Mouse (Mus musculus) forebrain, embryonic 12.5 days (tissue): ENCODE data around the gene Copb1. TPM values are rescaled to one million over a fixed set of nuclear protein-coding genes. Genes with fewer than 3 reads are reported as not detected.

ENCODE experiments used
- ATAC-seq: fragments of 200-750 bp; cut with Nextera tagmentation; 2 replicates; pipeline ENCODE4 v1.8.0; 2017; ENCODE audit warnings: moderate TSS enrichment; ENCODE audit not compliant: low FRiP score
- H3K27ac ChIP-seq: fragments of 300-500 bp; sonication (generic); 2 replicates; pipeline ENCODE4 v1.5.1; 2016; ENCODE audit warnings: mild to moderate bottlenecking
- H3K27me3 ChIP-seq: fragments of 300-500 bp; sonication (generic); 2 replicates; pipeline ENCODE4 v1.6.1; 2016; ENCODE audit warnings: mild to moderate bottlenecking
- H3K36me3 ChIP-seq: fragments of 300-500 bp; sonication (generic); replicated peaks from 2 replicates; pipeline ENCODE4 v1.6.1; 2016; ENCODE audit warnings: mild to moderate bottlenecking
- H3K4me1 ChIP-seq: fragments of 300-500 bp; sonication (generic); 2 replicates; pipeline ENCODE4 v1.6.1; 2016
- H3K4me2 ChIP-seq: fragments of 300-500 bp; sonication (generic); 2 replicates; pipeline ENCODE4 v1.6.1; 2016; ENCODE audit warnings: mild to moderate bottlenecking, moderate library complexity
- H3K4me3 ChIP-seq: fragments of 300-500 bp; sonication (generic); replicated peaks from 2 replicates; pipeline ENCODE4 v1.5.1; 2016; ENCODE audit warnings: mild to moderate bottlenecking
- H3K9ac ChIP-seq: fragments of 300-500 bp; sonication (generic); 2 replicates; pipeline ENCODE4 v1.6.1; 2016; ENCODE audit warnings: mild to moderate bottlenecking
- H3K9me3 ChIP-seq: fragments of 300-500 bp; sonication (generic); 2 replicates; pipeline ENCODE4 v1.6.1; 2016
- WGBS: fragments of 180-500 bp; shearing (Covaris S2); methylation state at CpG from one replicate; pipeline ENCODE4 v1.1.7; 2016; 5-methylcytosine and 5-hydroxymethylcytosine counted together
- polyA plus RNA-seq: library from polyadenylated mRNA; unstranded; fragments of >200 nt; fragmentation: Nextera tagmentation; extraction: Ambion mirVana; gene quantifications from 2 replicates; pipeline ENCODE4 v1.2.1, GENCODE M21; 2016

The Copb1 gene
- polyA plus RNA-seq, 1 experiment from 2014 or later = 97.3 TPM

GRCm38 (mm10) chr7:114182708-114183107, 71.8 kb downstream of the Copb1 start:
- no peaks in the 10 kb centered on the region for H3K4me1 ChIP-seq
- no peak for ATAC-seq
- no peak overlapping the region for H3K4me3 ChIP-seq
- WGBS = 88% methylated on average over 3 of the region's 3 CpGs
- H3K9me3 ChIP-seq = no peaks in the 10 kb centered on the region
- H3K36me3 ChIP-seq = no peaks in the 10 kb centered on the region
- no peaks in the 10 kb centered on the region for H3K27me3 ChIP-seq
- no peak overlapping the region for H3K9ac ChIP-seq
- H3K27ac ChIP-seq = no peak overlapping the region
- no peak overlapping the region for H3K4me2 ChIP-seq

GRCm38 (mm10) chr7:114181391-114181790, 73.1 kb downstream of the Copb1 start:
- H3K4me1 ChIP-seq = no peaks in the 10 kb centered on the region
- H3K4me3 ChIP-seq = no peak overlapping the region
- no peak overlapping the region for H3K27ac ChIP-seq
- H3K27me3 ChIP-seq = no peaks in the 10 kb centered on the region
- H3K36me3 ChIP-seq = no peaks in the 10 kb centered on the region
- no peak overlapping the region for H3K4me2 ChIP-seq
- H3K9ac ChIP-seq = no peak overlapping the region
- ATAC-seq = peak; percentile 67; the same call in 1 of the 2 replicates
- WGBS = 48% methylated on average over 5 of the region's 5 CpGs
- no peaks in the 10 kb centered on the region for H3K9me3 ChIP-seq

DNA sequence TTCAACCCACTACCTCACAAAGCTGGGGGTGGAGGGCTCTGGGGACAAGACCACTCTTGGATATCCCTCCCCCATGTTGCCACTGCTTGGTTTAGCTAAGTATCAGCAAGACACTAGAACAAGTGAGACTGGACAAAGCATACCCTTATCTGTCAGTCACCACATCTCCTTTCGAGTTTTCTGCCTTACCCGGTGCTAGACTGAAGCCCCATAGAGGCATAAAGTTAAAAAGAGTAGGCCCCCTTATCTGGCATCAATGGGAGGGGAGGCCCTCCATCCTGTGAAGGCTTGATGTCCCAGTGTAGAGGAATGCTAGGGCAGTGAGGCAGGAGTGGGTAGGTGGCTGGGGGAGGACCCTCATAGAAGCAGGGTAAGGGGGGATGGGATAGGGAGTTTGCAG, 77.9 kb downstream of the Copb1 start:
- H3K9me3 ChIP-seq = no peaks in the 10 kb centered on the region
- no peak overlapping the region for H3K4me3 ChIP-seq
- no peaks in the 10 kb centered on the region for H3K36me3 ChIP-seq
- ATAC-seq = no peak
- H3K27ac ChIP-seq = no peak overlapping the region
- H3K4me1 ChIP-seq = no peaks in the 10 kb centered on the region
- no peaks in the 10 kb centered on the region for H3K27me3 ChIP-seq
- no peak overlapping the region for H3K4me2 ChIP-seq
- H3K9ac ChIP-seq = no peak overlapping the region
- WGBS = 81% methylated on average over 2 of the region's 2 CpGs

GRCm38 (mm10) chr7:114171354-114172097, 83.0 kb downstream of the Copb1 start:
- no peak overlapping the region for H3K9ac ChIP-seq
- no peaks in the 10 kb centered on the region for H3K4me1 ChIP-seq
- H3K4me3 ChIP-seq = no peak overlapping the region
- no peaks in the 10 kb centered on the region for H3K27me3 ChIP-seq
- H3K36me3 ChIP-seq = no peaks in the 10 kb centered on the region
- no peaks in the 10 kb centered on the region for H3K9me3 ChIP-seq
- ATAC-seq = no peak
- no peak overlapping the region for H3K27ac ChIP-seq
- no peak overlapping the region for H3K4me2 ChIP-seq
- WGBS = 72% methylated on average over 8 of the region's 8 CpGs

DNA sequence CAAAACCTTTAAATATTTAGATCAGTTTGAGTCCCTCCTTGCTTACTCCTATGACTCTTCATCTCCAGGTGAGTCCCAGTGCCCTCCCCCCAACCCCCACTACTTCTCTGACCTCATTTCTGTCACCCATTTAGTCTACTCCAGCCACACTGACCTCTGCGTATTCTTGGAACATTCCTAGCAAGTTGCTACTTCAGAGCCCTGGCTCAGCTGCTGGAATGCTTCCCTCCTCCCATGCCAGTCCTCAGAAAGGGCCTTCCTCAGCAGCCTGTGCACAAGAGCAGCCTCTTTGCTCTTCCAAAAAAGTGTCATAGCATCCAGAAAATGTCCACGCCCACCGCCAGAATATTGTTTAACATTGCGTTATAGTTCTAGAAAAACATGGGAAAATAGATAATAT, 84.5 kb downstream of the Copb1 start:
- 94% methylated on average over 4 of the region's 4 CpGs for WGBS
- Histone ChIP-seq H3K9ac (no peak overlapping the region), H3K4me2 (no peak overlapping the region), H3K4me1 (no peaks in the 10 kb centered on the region), H3K27ac (no peak overlapping the region), H3K36me3 (no peaks in the 10 kb centered on the region), H3K27me3 (no peaks in the 10 kb centered on the region), H3K4me3 (no peak overlapping the region), H3K9me3 (no peaks in the 10 kb centered on the region)
- no peak for ATAC-seq

DNA sequence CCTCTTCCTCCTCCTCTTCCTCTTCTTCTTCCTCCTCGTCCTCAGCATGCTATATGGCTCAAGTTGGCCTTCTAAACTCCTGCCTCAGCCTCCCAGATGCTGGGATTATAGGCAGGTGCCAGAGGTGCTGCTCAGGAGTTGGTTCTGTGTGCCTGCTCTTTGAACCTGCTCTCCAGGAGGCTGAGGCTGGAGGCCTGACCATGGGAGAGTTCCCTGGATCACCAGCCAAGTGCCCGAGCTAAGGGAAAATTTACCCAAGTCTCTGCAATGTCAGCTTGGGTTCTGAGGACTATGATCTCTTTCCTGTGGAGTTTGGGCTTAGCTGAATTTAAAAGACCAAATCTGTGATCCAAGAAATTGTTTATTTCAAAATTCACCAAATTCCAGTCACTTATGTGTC, 85.1 kb downstream of the Copb1 start:
- Histone ChIP-seq H3K4me2 (no peak overlapping the region), H3K27ac (no peak overlapping the region), H3K9me3 (no peaks in the 10 kb centered on the region), H3K4me1 (no peaks in the 10 kb centered on the region), H3K9ac (no peak overlapping the region), H3K27me3 (no peaks in the 10 kb centered on the region), H3K4me3 (no peak overlapping the region), H3K36me3 (no peaks in the 10 kb centered on the region)
- ATAC-seq = no peak
- WGBS = 71% methylated on average over 2 of the region's 2 CpGs

Other genes with a start within 250 kb of the Copb1 start
- 22.8 and 23.6 TPM in 2 replicates for gene Rras2, start 136.9 kb downstream of the Copb1 start, polyA plus RNA-seq
- 411 and 420 TPM in 2 replicates for gene Psma1, start 21.4 kb upstream of the Copb1 start, polyA plus RNA-seq
- gene Pde3b, start 160.6 kb upstream of the Copb1 start, polyA plus RNA-seq = 9.0 TPM in 2 replicates